Mouse (Mus musculus) hindbrain, embryonic 16.5 days (tissue): Measurements from ENCODE around the gene Nmt2. TPM values are rescaled to one million over a fixed set of nuclear protein-coding genes. Genes with fewer than 3 reads are reported as not detected.

Experiments used
- ATAC-seq: fragments of 200-750 bp; cut with Nextera tagmentation; 2 replicates; pipeline ENCODE4 v1.8.0; 2017; ENCODE audit warnings: moderate TSS enrichment, moderate library complexity
- H3K27ac ChIP-seq: fragments of 300-500 bp; sonication (generic); 2 replicates; pipeline ENCODE4 v1.5.1; 2014; ENCODE audit warnings: low read depth, mild to moderate bottlenecking, control low read depth, low read length, moderate library complexity
- H3K27me3 ChIP-seq: fragments of 300-500 bp; sonication (generic); replicated peaks from 2 replicates; pipeline ENCODE4 v1.6.1; 2014; ENCODE audit warnings: low read length; ENCODE audit not compliant: control insufficient read depth, insufficient read depth
- H3K36me3 ChIP-seq: fragments of 300-500 bp; sonication (generic); 2 replicates; pipeline ENCODE4 v1.6.1; 2014; ENCODE audit warnings: mild to moderate bottlenecking, low read length, moderate library complexity, mixed read lengths; ENCODE audit not compliant: control insufficient read depth, insufficient read depth
- H3K4me1 ChIP-seq: fragments of 300-500 bp; sonication (generic); 2 replicates; pipeline ENCODE4 v1.6.1; 2014; ENCODE audit warnings: low read depth, low read length; ENCODE audit not compliant: control insufficient read depth, insufficient read depth
- H3K4me2 ChIP-seq: fragments of 300-500 bp; sonication (generic); 2 replicates; pipeline ENCODE4 v1.6.1; 2014; ENCODE audit warnings: mild to moderate bottlenecking, low read length, control low read depth, moderate library complexity
- H3K4me3 ChIP-seq: fragments of 300-500 bp; sonication (generic); 2 replicates; pipeline ENCODE4 v1.5.1; 2014; ENCODE audit warnings: mild to moderate bottlenecking, low read length, control low read depth, moderate library complexity
- H3K9ac ChIP-seq: fragments of 300-500 bp; sonication (generic); 2 replicates; pipeline ENCODE4 v1.6.1; 2014; ENCODE audit warnings: low read depth, mild to moderate bottlenecking, control low read depth, low read length, moderate library complexity
- H3K9me3 ChIP-seq: fragments of 300-500 bp; sonication (generic); 2 replicates; pipeline ENCODE4 v1.6.1; 2014; ENCODE audit warnings: mild to moderate bottlenecking, low read length, moderate library complexity; ENCODE audit not compliant: control insufficient read depth
- WGBS: fragments of 180-500 bp; shearing (Covaris S2); extraction: QIAGEN DNeasy Blood & Tissue Kit; methylation state at CpG from one replicate; pipeline ENCODE4 v1.1.7; 2014; 5-methylcytosine and 5-hydroxymethylcytosine counted together
- polyA plus RNA-seq: library from polyadenylated mRNA; unstranded; fragments of >200 nt; fragmentation: Nextera tagmentation; extraction: Ambion mirVana; gene quantifications from 2 replicates; pipeline ENCODE4 v1.2.1, GENCODE M21; 2015

The Nmt2 gene
- polyA plus RNA-seq, 1 experiment from 2014 or later, result 108 TPM

DNA sequence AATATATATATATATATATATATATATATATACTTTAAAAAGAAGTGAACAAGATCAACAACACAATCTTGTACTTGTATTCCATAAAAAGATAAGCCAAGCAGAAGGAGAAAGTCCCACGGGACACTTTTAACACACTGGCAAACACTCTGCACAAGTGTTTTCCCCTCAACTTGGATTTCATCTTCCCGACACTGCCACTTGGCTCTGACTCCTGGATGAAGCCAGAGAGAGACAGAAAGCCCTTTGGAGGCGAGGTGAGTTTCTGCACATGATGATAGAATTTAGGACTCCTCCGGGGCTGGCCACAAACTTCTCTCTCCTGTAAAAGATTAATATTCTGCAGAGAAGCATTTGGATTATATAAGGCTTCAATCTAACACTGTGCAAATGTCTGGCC lies 2.7 kb upstream of the Nmt2 start:
- no peaks in the 10 kb centered on the region for H3K27me3 ChIP-seq
- no peak overlapping the region for H3K4me3 ChIP-seq
- no peaks in the 10 kb centered on the region for H3K36me3 ChIP-seq
- no peak overlapping the region for H3K27ac ChIP-seq
- no peak overlapping the region for H3K9ac ChIP-seq
- no peak for ATAC-seq
- H3K4me1 ChIP-seq, result peaks cover 9% of the 10 kb centered on the region
- 89% methylated on average over 4 of the region's 4 CpGs for WGBS
- no peak overlapping the region for H3K4me2 ChIP-seq
- no peaks in the 10 kb centered on the region for H3K9me3 ChIP-seq

- peak overlapping the region; percentile 72 for H3K4me2 ChIP-seq
- ATAC-seq, result no peak; the same call in 1 of the 2 replicates
- WGBS, result 11% methylated on average over 12 of the region's 12 CpGs
- no peaks in the 10 kb centered on the region for H3K9me3 ChIP-seq
- H3K36me3 ChIP-seq, result no peaks in the 10 kb centered on the region
- H3K9ac ChIP-seq, result peak overlapping the region; percentile 77
- H3K4me1 ChIP-seq, result peaks cover 9% of the 10 kb centered on the region
- no peaks in the 10 kb centered on the region for H3K27me3 ChIP-seq
- peak overlapping the region; percentile 95 for H3K27ac ChIP-seq
- peak overlapping the region; percentile 65 for H3K4me3 ChIP-seq
Observed at GRCm38 (mm10) chr2:3282866-3283601, 978 bp upstream of the Nmt2 start.

DNA sequence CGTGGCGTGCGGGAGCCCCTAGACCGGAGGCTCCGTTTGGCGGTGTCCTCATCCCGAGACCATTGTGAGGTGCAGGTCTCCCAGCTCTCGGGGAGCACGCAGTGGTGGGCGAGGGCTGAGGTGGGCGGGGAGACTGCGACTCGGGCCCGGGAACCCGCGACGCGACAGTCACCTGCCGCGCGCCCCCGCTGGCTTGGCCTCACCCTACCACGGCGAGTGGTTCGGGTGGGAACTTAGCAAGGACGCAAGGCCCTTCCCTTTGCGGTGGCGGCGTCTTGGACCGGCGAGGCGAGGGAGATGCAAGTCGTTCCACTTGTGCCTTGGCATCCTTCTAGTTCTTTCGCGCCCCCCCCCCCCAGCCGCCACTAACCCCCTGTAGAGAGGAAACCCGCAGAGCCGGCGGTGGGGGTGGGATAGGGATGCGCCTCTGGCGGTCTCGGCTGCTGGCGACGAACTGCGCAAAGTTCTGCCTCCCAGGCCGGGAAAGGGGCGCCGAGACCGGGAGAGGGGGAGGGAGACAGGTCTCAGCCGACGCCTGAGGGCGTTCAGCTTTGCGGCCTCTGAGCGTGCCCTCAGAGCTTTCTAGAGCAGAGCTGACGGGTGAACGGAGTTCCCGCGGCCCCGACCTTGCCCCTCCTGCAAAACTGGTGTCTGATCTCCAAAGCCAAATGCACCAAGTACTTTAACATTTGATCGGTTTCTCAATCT lies 615 bp downstream of the Nmt2 start:
- H3K27me3 ChIP-seq, result no peaks in the 10 kb centered on the region
- 0% methylated on average over 53 of the region's 60 CpGs for WGBS
- H3K4me3 ChIP-seq, result peak overlapping the region; percentile 65
- peak overlapping the region; percentile 95 for H3K27ac ChIP-seq
- peak overlapping the region; percentile 79 for H3K4me2 ChIP-seq
- H3K9me3 ChIP-seq, result no peaks in the 10 kb centered on the region
- peak; percentile 1 for ATAC-seq
- H3K36me3 ChIP-seq, result no peaks in the 10 kb centered on the region
- H3K4me1 ChIP-seq, result peaks cover 9% of the 10 kb centered on the region
- H3K9ac ChIP-seq, result peak overlapping the region; percentile 89

DNA sequence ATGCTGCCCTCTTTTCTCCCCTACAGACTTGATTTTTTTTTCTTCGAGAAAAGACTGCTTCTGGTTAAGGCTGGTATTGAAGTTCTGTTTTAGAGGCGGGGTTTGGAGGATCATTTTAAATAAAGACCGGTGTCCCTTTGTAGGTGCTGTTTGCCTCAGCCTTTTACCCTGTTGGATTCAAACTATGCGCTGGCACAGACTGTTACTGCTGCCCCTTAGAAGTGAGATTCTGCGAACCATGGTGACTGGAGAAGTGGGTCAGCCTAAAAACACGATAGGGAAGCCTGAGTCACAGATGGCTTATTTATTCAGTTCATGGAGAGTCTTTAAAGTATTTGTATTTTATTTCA lies 1.1 kb downstream of the Nmt2 start:
- WGBS, result 2% methylated on average over 6 of the region's 6 CpGs
- Histone ChIP-seq H3K9me3 (no peaks in the 10 kb centered on the region), H3K4me3 (peak overlapping the region; percentile 65), H3K4me1 (peaks cover 9% of the 10 kb centered on the region), H3K4me2 (peak overlapping the region; percentile 79), H3K27ac (peak overlapping the region; percentile 95; the same call in 1 of the 2 replicates), H3K9ac (peak overlapping the region; percentile 89), H3K36me3 (no peaks in the 10 kb centered on the region), H3K27me3 (no peaks in the 10 kb centered on the region)
- ATAC-seq, result no peak

- 75% methylated on average over 3 of the region's 3 CpGs for WGBS
- Histone ChIP-seq H3K27ac (no peak overlapping the region), H3K4me3 (peak overlapping the region; percentile 65), H3K9ac (0 out of 2 replicates have a peak overlapping the region, but pooled peaks have one; percentile 35), H3K9me3 (no peaks in the 10 kb centered on the region), H3K4me2 (peak overlapping the region; percentile 79), H3K36me3 (no peaks in the 10 kb centered on the region), H3K27me3 (no peaks in the 10 kb centered on the region), H3K4me1 (peaks cover 9% of the 10 kb centered on the region)
- ATAC-seq, result no peak
Observed at GRCm38 (mm10) chr2:3285709-3286108, 1.7 kb downstream of the Nmt2 start.

DNA sequence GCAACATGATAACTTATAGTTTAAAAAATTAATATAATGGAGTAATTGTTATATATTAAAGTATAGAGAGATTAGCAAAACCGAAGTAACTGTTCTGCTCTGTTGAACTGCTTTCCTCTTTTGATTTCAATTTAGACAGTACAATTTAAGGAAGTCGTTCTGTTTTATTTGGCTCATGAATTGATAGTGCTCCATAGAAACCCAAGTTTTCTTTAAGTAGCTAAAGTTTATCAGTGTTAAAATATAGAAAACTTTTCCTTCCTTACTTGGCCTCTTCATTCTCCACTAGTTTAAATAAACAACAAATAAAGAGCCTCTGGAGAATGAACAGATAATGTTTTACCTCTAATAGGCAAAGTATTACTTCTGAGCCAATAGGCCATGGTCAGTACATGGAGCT lies 2.2 kb downstream of the Nmt2 start:
- H3K4me1 ChIP-seq, result peaks cover 9% of the 10 kb centered on the region
- H3K9me3 ChIP-seq, result no peaks in the 10 kb centered on the region
- no peak overlapping the region for H3K27ac ChIP-seq
- no peak overlapping the region for H3K4me3 ChIP-seq
- H3K27me3 ChIP-seq, result no peaks in the 10 kb centered on the region
- no peak for ATAC-seq
- no peaks in the 10 kb centered on the region for H3K36me3 ChIP-seq
- H3K9ac ChIP-seq, result no peak overlapping the region
- WGBS, result 89% methylated on average over 2 of the region's 2 CpGs
- H3K4me2 ChIP-seq, result no peak overlapping the region; the same call in 1 of the 2 replicates

DNA sequence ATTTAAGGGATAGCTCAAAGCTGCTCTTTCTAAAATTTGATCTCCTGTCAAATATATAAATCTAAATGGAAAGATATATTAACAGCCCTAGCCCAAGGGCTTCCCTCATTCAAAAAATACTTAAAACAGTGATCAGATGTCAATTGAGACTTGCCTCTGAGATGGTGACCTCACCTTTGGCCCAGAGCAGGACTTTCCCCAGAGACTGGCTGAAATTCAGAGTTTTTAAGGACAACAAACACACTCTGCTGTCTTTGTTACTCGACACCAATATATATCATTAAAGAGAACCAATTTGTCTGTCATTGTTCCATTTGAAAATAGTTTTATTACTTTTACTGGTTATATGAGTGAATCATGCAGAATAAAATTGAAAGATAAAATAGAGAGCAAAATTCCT lies 5.6 kb downstream of the Nmt2 start:
- Histone ChIP-seq H3K36me3 (no peaks in the 10 kb centered on the region), H3K4me3 (no peak overlapping the region), H3K9me3 (no peaks in the 10 kb centered on the region), H3K4me2 (no peak overlapping the region), H3K4me1 (peaks cover 6% of the 10 kb centered on the region), H3K27me3 (no peaks in the 10 kb centered on the region), H3K27ac (no peak overlapping the region), H3K9ac (no peak overlapping the region)
- WGBS, result 84% methylated on average over 1 of the region's 1 CpGs
- no peak for ATAC-seq

DNA sequence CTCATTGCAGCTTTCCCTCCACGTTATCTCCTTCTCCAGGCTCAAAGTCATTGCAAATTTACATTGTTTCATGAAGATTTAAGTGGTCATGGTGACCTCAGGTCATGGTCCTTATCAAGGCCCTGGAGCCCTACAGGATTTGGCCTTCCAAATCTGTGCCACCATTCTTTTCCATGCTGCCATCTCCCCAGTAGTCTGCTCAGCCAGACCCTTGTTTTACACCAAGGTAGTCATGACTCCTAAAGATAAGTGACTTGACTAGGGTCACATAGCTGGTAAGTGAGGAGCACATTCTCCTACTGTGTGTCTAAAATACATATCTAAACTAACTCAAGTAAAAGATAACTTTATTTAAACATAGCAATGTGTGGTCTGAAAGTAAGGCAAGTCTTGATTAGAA lies 8.2 kb downstream of the Nmt2 start:
- whole genome bisulfite sequencing, result 88% methylated on average over 1 of the region's 1 CpGs
- Histone ChIP-seq H3K27ac (no peak overlapping the region), H3K9ac (no peak overlapping the region), H3K9me3 (no peaks in the 10 kb centered on the region), H3K27me3 (no peaks in the 10 kb centered on the region), H3K36me3 (no peaks in the 10 kb centered on the region), H3K4me2 (no peak overlapping the region), H3K4me1 (no peaks in the 10 kb centered on the region), H3K4me3 (no peak overlapping the region)
- no peak for ATAC-seq

DNA sequence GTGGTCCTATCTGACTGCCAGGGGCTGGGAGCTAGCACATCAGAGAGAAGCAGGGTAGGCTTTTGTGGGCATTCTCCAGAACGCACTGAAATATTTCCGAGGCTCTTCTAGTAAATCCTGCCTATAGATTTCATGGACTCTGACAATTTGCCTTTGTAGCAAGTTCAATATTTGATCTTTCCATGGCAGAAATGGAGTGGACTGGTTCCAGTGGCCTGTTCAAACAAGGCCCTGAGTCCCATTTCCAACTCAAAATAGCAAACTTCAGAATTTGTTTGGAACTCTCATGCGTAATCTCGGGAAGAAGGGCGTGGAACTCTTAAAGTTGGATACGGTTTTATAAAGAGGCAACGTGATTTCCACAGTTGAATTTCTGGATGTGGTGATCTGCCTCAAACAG lies 11.8 kb downstream of the Nmt2 start:
- 91% methylated on average over 7 of the region's 7 CpGs for WGBS
- H3K9me3 ChIP-seq, result no peaks in the 10 kb centered on the region
- H3K9ac ChIP-seq, result no peak overlapping the region
- H3K4me1 ChIP-seq, result no peaks in the 10 kb centered on the region
- no peak overlapping the region for H3K4me3 ChIP-seq
- H3K27me3 ChIP-seq, result no peaks in the 10 kb centered on the region
- ATAC-seq, result no peak
- no peak overlapping the region for H3K27ac ChIP-seq
- no peak overlapping the region for H3K4me2 ChIP-seq
- no peaks in the 10 kb centered on the region for H3K36me3 ChIP-seq
